Mouse (Mus musculus): ENCODE results near the gene Stom.

The Stom gene

DNA sequence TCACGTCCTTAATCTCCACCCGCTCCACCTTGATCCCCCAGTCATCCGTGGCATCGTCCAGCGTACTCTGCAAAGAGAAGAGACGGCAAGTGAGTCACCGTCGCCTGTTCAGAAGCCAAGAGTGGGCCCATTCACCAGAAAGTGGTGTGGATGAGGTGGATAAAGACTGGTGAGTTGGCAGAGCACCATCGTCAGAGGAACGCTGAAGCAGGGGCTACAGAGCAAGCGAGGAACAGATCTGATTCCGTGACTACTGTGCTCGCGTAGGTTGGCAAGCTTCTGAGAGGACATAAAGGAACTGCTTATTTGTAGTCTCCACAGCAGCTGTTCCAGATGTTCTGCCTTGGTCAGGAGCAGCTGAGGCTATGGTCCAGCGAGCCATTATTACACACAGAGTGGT, 16.4 kb downstream of the Stom start:
- DNase-seq (ENCODE audit: low spot score in 2 of 2): no peak

DNA sequence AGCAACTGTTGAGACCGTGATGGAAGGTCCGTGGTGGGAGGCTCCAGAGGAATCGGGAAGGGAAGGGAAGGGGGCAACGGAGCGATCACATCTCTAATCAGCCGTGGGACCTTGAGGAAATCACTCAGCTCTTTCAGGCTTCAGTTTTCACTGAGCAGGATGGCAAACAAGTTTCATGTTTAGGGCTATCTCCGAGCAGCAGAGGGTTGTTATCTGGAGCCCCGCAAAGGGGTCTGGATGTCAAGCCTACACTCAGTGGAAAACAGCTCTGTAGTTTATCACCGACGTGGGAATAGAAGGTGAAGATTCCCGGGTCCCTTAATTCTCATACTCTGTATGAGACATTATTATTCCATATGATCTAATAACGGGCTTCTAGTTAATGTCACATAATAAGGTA, 18.4 kb downstream of the Stom start:
- no peak for DNase-seq (ENCODE audit: low spot score in 2 of 2)

DNA sequence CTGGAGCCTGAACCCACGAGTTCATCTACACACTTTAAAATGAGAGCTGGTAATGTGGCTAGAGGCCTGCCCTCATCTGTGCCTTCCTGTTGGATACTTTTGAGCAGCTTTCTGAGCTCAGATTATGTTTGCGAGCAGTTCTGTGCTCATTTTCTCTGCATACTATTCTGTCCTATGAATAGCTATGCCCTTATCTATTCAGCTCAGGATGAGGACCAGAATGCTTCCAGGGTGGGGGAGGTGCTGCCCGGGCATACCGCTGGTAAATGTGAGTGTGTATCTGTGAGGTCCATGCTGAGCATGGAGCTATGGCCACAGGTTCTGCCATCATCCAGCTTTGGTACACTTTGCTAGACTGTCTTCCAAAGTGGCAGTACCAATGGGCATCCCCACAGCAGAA, 19.2 kb downstream of the Stom start:
- DNase-seq (ENCODE audit: low spot score in 2 of 2): no peak

DNA sequence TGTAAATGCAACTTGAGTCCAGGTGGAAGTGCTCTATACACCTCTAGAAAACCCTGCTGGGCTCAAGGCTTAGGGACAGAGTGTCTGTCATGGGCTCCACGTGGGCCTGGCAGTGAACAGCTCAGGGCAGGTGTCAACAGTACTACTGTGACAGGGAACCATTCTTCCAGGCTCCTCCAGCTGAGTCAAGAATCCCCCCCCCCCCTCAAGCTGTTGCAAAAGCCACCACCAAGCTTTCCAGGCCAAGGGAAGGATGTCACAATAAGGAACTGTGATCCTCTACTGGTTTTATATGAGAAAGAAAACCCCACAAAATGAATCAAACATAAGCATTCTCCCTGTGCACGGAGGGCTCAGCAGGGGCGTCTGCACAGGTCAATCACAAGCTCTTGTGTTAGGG, 22.5 kb downstream of the Stom start:
- DNase-seq (ENCODE audit: low spot score in 2 of 2): no peak

DNA sequence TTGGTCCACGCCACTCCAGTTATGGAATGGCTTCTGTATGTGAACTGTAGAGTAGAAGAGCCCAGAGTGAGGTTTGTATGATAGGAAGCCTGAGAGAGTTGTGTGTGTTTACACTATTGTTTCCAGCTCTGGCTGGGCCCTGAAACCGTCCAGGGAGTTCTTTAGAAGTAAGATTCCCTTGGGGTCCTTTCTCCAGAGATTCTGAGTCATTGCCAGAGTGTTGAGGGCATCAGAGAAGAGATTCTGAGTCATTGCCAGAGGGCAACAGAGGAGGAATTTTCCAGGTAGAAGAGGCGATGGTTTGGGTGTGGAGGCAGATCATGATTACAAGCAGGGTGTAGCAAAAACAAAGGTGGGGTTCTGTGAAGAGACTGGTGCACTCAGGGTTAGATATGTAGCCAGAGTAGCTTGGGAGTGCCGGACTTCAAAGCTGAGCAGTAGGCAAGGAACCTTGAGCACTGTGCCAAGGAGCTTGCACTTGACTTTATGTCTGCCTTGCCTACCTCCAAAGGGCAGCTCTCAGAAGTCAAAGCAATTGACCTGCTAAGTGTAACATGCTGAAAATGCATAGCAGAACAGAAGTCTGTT, 26.8 kb downstream of the Stom start:
- no peak for DNase-seq (ENCODE audit: low spot score in 2 of 2)

DNA sequence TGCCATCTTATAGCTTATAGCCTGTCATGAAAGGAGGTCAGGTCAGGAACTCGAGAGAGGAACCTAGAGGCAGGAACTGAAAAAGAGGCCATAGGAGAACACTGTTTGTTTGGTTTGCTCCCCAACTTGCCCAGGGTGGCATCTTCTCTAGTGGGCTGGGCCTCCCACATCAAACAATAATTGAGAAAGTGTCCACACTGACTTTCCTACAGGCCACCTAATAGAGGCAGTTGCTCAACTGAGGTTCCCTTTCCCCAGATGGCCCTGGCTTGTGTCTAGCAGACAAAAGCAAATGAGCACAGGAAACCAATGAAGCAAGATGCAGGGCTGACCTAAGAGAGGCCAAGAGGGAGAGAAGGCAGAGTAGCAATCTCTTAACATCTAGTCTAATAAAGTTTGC, 28.6 kb downstream of the Stom start:
- no peak for DNase-seq (ENCODE audit: low spot score in 2 of 2)

DNA sequence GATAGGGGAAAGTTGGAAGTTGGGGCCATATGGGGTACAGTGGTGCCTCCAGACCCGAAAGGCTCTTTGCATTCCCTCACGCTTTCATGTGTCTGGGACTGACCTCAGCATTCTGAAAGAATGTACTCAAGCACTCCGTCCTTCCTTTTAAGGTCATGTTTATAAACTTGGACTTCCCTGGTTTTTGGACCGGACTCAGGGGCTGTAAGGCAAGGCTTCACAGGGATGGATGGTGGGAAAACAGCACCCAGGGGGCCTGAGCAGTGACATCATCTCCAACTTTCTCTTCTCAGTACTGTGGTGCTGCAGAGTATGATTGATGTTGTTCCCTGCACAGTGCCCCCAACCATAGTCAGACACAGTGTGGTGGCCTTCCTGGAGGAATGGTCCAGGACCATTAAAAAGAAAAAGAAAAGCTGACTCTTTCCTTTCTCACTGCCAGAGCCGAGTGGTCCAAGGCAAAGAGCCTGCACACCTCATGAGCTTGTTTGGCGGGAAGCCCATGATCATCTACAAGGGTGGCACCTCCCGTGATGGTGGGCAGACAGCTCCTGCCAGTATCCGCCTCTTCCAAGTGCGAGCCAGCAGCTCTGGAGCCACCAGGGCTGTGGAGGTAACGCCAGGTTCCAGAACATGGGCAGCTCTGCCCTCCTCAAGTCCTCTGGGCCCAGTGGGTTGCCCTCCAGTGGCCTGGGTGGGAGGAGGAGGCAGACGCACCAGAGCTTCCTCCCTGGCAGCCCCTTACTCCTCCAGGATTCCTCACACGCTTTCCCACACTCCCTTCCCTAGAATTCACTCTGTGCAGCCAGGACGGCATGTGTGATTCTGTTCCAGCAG, 34.5 kb downstream of the Stom start:
- no peak for DNase-seq (ENCODE audit: low spot score in 2 of 2)

DNA sequence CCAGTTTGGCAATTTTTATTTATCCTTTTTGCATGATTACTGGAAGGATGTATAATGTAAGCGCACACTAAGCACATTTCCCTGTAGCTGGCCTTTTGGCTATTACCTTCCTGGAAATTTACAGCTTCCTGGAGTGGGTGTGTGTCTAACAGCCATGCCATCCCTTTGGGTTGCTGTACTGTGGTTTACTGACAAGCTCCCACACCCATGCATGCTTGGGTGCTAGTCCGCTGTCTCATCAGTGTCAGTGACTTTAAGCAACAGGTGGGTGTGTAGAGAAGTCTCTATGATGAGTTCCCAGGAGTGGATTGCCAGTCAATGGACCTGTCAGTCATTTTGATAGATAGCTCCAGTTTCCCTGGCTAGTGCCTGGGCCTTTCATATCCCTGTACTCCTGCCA, 37.3 kb downstream of the Stom start:
- peak in 1 of 2 experiments; percentile 4 for DNase-seq (ENCODE audit: low spot score in 2 of 2)

DNA sequence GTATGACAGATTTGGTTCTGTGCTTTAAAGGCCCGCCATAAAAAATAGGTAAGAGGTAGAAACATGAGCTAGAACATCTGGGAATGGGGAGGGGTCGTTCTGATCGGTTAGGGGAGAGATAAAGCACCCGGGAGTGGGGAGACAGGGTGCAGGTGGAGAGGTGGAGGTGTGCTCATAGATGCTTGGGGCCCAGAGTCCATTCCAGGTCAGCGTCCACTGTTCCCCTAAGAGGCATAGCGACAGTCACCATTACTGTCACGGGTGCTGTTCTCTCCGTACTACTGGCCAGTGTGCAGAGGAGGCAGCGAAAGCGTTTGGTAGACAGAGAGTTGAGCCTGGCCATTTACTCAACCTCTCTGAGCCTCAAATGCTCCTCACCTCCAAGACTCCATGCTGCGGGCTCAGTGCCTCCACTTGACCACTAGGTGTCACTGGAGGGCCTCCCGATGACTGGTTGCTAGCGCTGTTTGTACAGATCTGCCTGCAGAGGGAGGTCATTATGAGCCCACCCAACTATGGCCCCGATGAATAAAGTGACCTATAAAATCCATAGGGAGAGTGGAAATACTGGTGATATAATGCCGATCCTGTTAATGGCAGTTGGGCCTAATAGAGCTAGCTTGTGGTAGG, 39.0 kb downstream of the Stom start:
- peak; percentile 72 to 79 for DNase-seq (ENCODE audit: low spot score in 2 of 2)

DNA sequence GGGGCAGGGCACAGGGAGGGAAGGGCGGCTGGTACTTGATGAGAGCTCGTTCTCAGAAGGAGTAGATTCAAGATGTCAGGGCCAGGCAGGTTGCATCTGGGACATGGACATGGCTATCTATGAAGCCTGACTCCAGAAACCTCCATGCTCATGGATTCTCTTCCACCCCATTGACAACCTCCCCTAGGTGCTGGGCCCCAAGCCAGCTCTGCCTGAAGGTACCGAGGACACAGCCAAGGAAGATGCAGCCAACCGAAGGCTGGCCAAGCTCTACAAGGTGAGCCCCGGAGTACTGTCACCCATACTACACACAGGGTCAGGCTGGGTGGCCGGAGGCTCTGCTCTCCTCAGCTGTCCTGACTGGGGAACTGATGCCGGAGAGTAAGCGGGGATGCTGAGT, 43.5 kb downstream of the Stom start:
- DNase-seq (ENCODE audit: low spot score in 2 of 2): no peak

DNA sequence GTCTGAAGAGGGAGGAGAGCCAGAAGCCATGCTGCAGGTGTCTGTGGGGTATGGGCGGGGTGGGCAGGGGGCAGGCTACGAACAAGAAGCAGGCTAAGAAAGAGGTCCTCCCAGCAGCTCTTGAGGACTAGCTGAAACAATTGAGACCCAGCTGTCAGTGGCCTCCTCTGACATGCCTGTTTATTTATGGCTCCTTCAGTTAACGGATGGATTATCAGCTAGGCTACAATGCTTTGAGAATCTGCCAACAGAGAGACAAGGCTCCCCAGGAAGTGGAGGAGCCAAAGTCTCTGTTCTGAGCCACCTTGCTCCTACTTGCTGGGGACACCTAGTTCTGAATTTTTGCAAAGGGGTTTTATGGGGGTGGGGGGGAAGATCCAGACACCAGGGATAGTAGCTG, 44.1 kb downstream of the Stom start:
- no peak for DNase-seq (ENCODE audit: low spot score in 2 of 2)

DNA sequence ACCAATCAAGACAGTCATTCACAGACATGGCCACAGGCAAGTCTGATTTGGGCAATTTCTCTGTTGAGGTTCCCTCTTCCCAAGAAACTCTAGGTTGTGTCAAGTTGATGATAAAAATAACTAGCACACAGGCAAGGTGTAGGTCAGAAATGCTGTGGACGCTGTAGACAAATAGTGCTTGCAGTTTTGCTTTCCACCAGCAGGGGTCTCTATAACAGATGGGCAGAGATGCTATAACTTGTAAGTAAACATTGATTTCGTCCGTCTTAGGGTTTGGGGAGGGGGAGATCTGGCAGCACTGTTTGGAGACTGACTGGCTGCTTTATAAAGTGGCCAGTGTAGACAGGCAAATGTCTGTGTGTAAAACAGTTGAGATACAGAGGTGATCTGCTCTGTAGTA, 44.9 kb downstream of the Stom start:
- peak; percentile 42 to 54 for DNase-seq (ENCODE audit: low spot score in 2 of 2)

DNA sequence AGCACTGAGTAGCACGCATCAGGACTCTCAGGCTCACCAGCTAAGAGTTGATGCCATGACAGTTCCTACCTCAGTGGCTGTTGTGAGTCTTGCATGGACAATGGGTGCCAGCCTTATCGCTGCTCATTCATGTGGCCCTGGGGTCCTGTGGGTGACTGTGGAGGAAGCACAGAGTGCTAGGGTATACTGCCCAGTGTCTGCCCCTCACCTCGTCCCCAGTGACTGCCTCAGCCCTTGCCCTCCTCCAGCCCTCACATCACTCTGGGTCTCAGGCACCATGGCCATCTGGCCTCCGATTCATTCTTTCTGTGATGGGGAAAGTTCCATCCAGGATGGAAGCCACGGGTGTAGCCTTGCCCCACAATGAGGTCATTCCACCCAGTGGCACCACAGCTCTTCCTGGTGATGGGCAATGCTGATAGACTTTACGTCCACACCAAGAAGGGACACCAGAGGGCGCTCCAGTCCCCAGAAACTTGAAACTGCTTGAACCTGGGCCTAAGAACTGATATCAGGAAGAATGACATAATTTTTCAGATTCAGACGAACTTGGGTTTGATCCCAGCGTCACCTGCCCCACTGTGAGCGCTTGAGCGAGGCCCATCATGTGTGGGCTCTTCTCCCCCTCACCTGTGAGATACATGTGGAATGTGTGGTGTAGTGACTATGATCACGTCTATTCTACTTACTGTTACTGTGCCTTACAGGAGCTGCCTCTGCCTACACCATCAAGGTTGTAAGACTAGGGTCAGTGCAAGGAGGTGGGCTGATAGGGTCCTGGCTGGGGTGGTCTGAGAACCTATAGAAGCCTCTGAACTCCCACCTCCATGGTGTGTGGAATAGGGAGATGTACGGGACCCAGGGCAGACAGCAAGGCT, 47.8 kb downstream of the Stom start:
- DNase-seq (ENCODE audit: low spot score in 2 of 2): peak; percentile 73 to 82

DNA sequence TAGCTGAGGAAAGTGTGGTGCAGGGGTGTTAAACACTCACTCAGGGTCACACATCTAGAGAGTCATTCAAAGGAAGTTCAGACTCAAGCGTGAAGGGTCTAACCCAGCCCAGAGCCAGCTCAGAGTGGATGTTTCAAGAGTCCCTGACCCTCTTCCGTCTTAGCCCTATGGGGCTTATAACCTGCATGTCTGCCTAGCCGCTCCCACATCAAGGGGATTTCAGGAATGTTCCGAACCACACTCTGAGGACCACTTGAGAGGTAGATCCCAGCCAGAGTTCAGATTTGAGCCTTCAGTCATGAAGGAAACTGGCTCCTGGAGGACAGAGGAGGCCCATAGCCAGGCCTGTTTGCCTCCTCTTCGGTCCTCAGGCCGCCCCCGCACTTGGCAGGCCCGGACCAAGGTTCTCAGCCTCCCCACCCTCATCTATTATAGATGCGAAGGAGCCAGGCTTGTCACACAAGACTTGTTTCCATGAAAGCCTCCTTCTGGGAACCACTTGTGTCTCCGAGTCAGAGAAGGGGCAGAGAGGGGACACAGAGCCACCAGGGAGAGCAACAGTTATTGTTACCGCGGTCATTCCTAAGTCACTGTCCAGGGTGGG, 49.7 kb downstream of the Stom start:
- DNase-seq (ENCODE audit: low spot score in 2 of 2): no peak

DNA sequence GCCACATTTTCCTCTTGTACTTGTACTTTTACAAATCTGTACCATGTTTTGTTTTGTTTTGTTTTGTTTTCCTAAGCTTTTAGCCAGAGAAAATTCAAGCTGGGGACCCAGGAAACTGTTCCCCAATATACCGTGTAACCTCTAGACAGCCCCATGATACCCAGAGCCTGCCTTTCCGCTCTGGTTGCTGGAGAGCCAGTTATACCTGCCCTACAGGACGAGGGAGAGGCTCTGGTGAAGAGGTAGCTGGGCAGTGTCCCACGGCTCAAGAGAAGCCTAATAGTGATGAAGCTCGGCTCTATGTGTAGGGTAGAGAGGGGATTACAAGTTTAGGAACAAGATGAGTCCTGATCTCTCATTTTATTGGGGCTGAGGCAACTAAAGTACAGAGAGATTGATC, 51.6 kb downstream of the Stom start:
- no peak for DNase-seq (ENCODE audit: low spot score in 2 of 2)

DNA sequence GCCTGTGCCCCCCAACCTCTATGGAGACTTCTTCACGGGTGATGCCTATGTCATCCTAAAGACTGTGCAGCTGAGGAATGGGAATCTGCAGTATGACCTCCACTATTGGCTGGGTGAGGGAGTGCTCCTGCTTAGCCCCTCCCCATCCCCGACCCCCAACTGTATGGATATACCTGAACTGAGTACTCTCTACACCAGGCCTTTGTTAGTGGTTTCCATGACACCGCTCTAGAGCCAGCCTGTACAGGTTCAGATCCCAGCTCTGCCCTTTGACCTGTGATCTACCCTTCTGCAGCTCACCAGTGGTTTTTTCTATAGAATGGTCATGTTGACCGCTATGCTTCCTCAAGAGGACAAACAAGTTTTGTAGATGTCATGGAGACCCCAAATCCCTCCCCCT, 52.8 kb downstream of the Stom start:
- DNase-seq (ENCODE audit: low spot score in 2 of 2): no peak

DNA sequence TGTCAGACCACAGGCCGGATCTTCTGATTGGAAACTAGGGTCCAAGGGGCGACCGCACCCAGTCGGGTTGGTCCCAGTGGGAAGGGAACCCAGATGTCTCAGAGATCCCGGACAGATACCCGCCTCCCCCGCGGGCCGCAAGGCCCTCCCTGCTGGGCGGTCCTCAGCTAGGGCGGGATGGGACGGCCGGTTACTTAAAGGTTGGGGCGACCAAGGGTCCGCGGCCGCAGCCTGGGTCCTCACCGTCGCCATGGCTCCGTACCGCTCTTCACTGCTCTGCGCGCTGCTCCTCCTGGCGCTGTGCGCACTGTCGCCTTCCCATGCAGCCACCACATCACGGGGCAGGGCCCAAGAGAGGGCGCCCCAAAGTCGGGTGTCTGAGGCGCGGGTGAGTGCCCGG, 54.6 kb downstream of the Stom start:
- no peak for DNase-seq (ENCODE audit: low spot score in 2 of 2)

DNA sequence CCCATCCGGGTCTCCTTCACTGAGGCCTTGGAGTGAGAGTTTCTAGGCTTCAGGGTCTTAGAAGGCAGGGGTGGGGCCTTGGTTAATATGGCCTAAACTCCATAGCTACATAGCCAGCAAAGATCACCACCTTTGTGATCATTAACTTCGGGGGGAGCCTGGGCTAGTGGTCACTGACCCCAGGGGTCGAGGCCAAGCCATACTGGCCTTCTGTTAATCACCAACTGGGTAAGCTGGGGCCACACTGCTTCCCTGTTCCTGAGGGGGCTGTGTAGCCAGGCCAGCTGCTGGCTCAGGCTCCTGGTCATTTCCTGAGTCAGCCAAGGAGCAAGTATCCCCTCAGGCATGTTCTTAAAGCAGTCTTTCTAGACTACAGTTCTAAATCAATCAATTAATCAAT, 56.8 kb downstream of the Stom start:
- no peak for DNase-seq (ENCODE audit: low spot score in 2 of 2)

DNA sequence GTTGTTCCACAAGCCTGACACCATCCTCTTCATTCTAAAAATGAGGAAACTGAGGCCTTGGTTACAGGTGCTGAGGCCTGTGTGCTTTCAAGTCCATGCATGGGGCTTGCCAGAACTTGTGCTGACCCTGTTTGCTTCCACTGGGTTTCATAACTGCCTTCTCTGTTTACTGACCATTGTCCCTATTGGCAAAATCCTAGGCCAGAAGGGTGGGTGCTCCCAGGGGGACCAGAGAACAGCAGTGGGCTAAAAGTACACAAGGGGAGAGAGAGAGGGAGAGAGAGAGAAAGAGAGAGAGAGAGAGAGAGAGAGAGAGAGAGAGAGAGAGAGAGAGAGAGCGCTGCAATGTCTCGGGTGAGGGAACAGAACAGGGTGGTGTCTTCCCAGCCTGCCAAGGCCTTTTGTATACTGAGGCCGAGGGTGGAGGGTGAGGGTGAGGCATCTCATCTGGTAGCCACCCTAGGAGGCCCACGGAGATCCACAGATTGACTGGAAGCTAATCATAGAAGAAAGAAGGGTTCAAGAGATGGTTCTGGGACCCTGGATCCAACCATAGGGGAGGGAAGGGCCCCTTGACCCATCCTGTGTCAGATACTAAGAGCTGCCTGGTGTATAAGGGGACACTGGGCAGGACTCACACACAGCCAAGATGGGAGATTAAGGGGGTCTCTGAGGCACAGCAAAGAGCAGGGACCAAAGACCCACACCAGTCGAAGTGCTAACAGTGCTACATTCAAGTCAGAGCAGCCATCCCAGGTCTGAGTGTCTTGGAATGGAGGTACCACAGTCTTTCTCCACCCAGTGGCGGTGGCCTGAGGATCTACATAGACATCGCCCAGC, 58.2 kb downstream of the Stom start:
- no peak for DNase-seq (ENCODE audit: low spot score in 2 of 2)

DNA sequence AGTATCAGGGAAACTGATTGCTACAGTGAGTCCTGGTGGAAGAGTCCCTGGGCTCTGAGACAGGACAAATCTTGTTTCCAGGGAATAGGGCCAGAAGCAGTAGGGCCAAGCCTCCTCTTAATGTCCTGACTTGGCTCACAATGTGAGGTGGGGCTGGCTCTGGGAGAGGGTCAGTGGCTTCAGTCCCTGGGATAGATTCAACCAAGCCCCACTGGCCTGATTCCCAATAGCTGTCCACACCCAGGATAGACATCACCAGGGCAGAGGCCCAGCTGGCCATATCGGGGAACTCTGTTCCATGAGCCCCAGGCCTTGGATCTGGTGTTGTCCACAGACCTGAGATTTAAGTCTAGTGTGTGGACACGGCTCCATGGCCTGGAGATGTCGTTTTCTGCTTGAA, 59.1 kb downstream of the Stom start:
- no peak for DNase-seq (ENCODE audit: low spot score in 2 of 2)

DNA sequence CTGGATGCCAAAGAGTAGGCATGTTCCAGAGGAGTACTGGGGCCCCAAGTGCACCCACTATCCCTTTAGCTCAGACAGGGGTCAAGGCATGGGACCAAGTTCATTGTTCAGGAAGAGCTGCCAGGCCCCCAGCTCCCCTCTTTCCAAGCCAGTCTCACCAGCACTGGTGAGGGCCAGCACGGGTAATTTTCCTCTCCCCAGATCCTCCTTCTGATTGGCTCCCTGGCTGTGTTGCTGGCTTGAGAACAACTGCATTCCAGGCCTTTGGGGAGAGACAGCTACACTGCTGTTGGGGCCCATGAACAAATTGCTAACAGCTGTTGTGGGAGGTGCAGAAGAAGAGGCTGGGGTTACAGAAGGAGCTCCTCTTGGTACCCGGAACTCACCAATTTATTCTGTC, 63.2 kb downstream of the Stom start:
- DNase-seq (ENCODE audit: low spot score in 2 of 2): no peak
